Mouse (Mus musculus) cerebellum, adult 2 months (tissue): Measurements from ENCODE around the gene Olfr487. TPM values are rescaled to one million over a fixed set of nuclear protein-coding genes. Genes with fewer than 3 reads are reported as not detected.

ENCODE experiments used
- DNase-seq, 2 experiments: peaks; one replicate each; pipeline ENCODE4 v3.0.0; 2021
- H3K27ac ChIP-seq: fragments of 200-500 bp; 2 replicates; pipeline ENCODE4 v1.5.1; 2012; ENCODE audit warnings: low read length, control low read depth, inconsistent platforms; ENCODE audit not compliant: insufficient read depth
- H3K27me3 ChIP-seq: fragments of 200-500 bp; 2 replicates; pipeline ENCODE4 v1.6.1; 2012; ENCODE audit warnings: inconsistent platforms, mild to moderate bottlenecking, low read length, moderate library complexity; ENCODE audit not compliant: control insufficient read depth, insufficient read depth
- H3K4me1 ChIP-seq: fragments of 200-500 bp; 2 replicates; pipeline ENCODE4 v1.6.1; 2011; ENCODE audit warnings: low read length; ENCODE audit not compliant: control insufficient read depth, insufficient read depth
- H3K4me3 ChIP-seq: fragments of 200-500 bp; replicated peaks from 2 replicates; pipeline ENCODE3; 2011; ENCODE audit warnings: mild to moderate bottlenecking, low read depth, low read length, control low read depth; ENCODE audit not compliant: insufficient read depth
- CTCF ChIP-seq: fragments of 200-500 bp; IDR thresholded peaks from 2 replicates; pipeline ENCODE4 v1.5.1; 2011; ENCODE audit warnings: low read depth, mild to moderate bottlenecking, control low read depth, low read length, moderate library complexity, borderline replicate concordance; ENCODE audit not compliant: insufficient read depth
- POLR2A ChIP-seq: fragments of 200-500 bp; IDR thresholded peaks from 2 replicates; pipeline ENCODE4 v1.6.1; 2011; ENCODE audit warnings: low read length, control low read depth, borderline replicate concordance; ENCODE audit not compliant: insufficient read depth
- polyA plus RNA-seq: library from polyadenylated mRNA; depleted of rRNA; stranded (reverse); fragments of >200 nt; gene quantifications from 2 replicates; pipeline ENCODE4 v1.2.3, GENCODE M21; 2012; rRNA removed

The Olfr487 gene
- polyA plus RNA-seq, 1 experiment, result not detected

DNA sequence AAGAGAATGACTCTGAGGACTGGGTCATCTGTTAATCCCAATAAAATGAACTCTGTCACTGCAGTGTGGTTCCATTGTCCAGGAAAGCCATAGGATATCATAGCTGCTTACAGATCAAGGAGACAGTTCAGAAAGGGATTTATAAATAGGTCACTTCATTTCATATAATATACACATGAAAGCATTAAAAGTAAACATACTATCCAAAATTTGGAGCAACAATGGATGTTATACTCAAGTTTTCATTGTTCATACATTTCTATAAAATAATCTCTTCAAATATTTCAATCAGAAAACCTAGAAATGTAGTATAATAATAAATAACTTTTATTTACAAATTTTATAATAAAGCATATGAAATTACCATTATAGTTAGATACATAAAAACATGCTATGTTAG lies 54.7 kb downstream of the Olfr487 start, which contains the start of gene Olfr485:
Olfr485 (minus strand) TSS at position 101 of the 400 bp plus-strand sequence.
- no peaks in the 10 kb centered on the region for H3K4me1 ChIP-seq
- no peak for DNase-seq
- H3K4me3 ChIP-seq, result no peak within 1 kb of the TSS
- H3K27ac ChIP-seq, result no peak within 1 kb of the TSS
- no peaks in the 10 kb centered on the region; the same call in 1 of the 2 replicates for H3K27me3 ChIP-seq
- TF ChIP-seq POLR2A (no peak), CTCF (no peak)

Other genes starting within 250 kb of the Olfr487 start
- not detected in 2 replicates for gene Olfr476, start 249.8 kb downstream of the Olfr487 start, polyA plus RNA-seq
- not detected in 2 replicates for gene Olfr477, start 227.9 kb downstream of the Olfr487 start, polyA plus RNA-seq
- not detected in 2 replicates for gene Olfr478, start 180.6 kb downstream of the Olfr487 start, polyA plus RNA-seq
- gene Olfr479, start 163.9 kb downstream of the Olfr487 start, polyA plus RNA-seq, result not detected in 2 replicates
- not detected in 2 replicates for gene Olfr480, start 147.3 kb downstream of the Olfr487 start, polyA plus RNA-seq
- gene Olfr481, start 134.8 kb downstream of the Olfr487 start, polyA plus RNA-seq, result not detected in 2 replicates
- not detected in 2 replicates for gene Olfr482, start 117.0 kb downstream of the Olfr487 start, polyA plus RNA-seq
- gene Olfr483, start 113.8 kb downstream of the Olfr487 start, polyA plus RNA-seq, result not detected in 2 replicates
- not detected in 2 replicates for gene Olfr484, start 87.2 kb downstream of the Olfr487 start, polyA plus RNA-seq
- gene Olfr485, start 54.8 kb downstream of the Olfr487 start, polyA plus RNA-seq, result not detected in 2 replicates
- gene Olfr486, start 41.9 kb downstream of the Olfr487 start, polyA plus RNA-seq, result not detected in 2 replicates
- gene Olfr488, start 43.7 kb upstream of the Olfr487 start, polyA plus RNA-seq, result not detected in 2 replicates
- gene Olfr490, start 74.3 kb upstream of the Olfr487 start, polyA plus RNA-seq, result not detected in 2 replicates
- not detected in 2 replicates for gene Olfr491, start 98.8 kb upstream of the Olfr487 start, polyA plus RNA-seq
- gene Olfr492, start 109.0 kb upstream of the Olfr487 start, polyA plus RNA-seq, result not detected in 2 replicates
- gene Olfr493, start 132.3 kb upstream of the Olfr487 start, polyA plus RNA-seq, result not detected in 2 replicates
- not detected in 2 replicates for gene Olfr494, start 150.7 kb upstream of the Olfr487 start, polyA plus RNA-seq
- gene Olfr495, start 178.5 kb upstream of the Olfr487 start, polyA plus RNA-seq, result not detected in 2 replicates
- gene Olfr497, start 205.8 kb upstream of the Olfr487 start, polyA plus RNA-seq, result not detected in 2 replicates